Mouse (Mus musculus): ENCODE data around the gene Gm30302. TPM values are rescaled to one million over a fixed set of nuclear protein-coding genes. Genes with fewer than 3 reads are reported as not detected.
"Not testable (repeated sequence)": the region's sequence is repeated elsewhere in the genome, so short reads cannot be mapped to it uniquely, and the experiment has no call there.

Gene Gm30302
- polyA plus RNA-seq, 1 experiment from 2014 or later = 0.13 TPM

GRCm38 (mm10) chr13:49771536-49771935 lies 27.3 kb downstream of the Gm30302 start:
- H3K27me3 ChIP-seq (replicated peaks); H3K4me2 ChIP-seq (replicated peaks); H3K9me3 ChIP-seq; H3K9ac ChIP-seq; H3K4me1 ChIP-seq; H3K36me3 ChIP-seq; H3K27ac ChIP-seq; H3K4me3 ChIP-seq; ATAC-seq (ENCODE audit: low FRiP score, low read depth): not testable (repeated sequence)

GRCm38 (mm10) chr13:49769111-49769510 lies 29.7 kb downstream of the Gm30302 start:
- peaks cover 8% of the 10 kb centered on the region; the same call in 1 of the 2 replicates for H3K4me1 ChIP-seq
- H3K27ac ChIP-seq = no peak overlapping the region
- H3K36me3 ChIP-seq = no peaks in the 10 kb centered on the region
- no peak for ATAC-seq (ENCODE audit: low FRiP score, low read depth)
- H3K4me3 ChIP-seq = no peak overlapping the region
- H3K9me3 ChIP-seq = no peaks in the 10 kb centered on the region
- WGBS = 84% methylated on average over 16 of the region's 16 CpGs
- H3K9ac ChIP-seq = no peak overlapping the region
- H3K4me2 ChIP-seq (replicated peaks) = no peak overlapping the region
- H3K27me3 ChIP-seq (replicated peaks) = no peaks in the 10 kb centered on the region

DNA sequence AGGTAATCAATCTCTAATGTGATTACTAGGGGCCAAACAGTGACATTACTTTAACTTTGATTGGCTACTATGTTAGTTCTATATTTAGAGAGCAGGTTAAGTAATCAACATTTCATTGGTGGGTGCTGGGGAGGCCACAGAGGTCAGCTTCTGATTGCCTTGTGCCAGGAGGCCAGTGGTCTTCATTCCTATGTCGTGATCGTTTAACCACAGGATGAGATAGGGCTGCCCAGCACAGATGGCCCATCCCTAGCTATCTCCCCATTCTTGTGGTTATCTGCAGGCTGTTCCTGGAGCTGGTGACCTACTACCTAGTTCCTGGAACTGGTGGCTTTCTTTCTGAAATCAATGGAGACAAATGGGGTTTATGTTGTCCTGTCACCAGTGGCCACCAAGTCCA lies 30.8 kb downstream of the Gm30302 start:
- Histone ChIP-seq H3K9ac (no peak overlapping the region), H3K4me1 (peaks cover 8% of the 10 kb centered on the region; the same call in 1 of the 2 replicates), H3K4me3 (no peak overlapping the region), H3K27ac (no peak overlapping the region), H3K36me3 (no peaks in the 10 kb centered on the region), H3K9me3 (no peaks in the 10 kb centered on the region), H3K27me3 (replicated peaks) (no peaks in the 10 kb centered on the region), H3K4me2 (replicated peaks) (no peak overlapping the region)
- 85% methylated on average over 2 of the region's 2 CpGs for whole genome bisulfite sequencing
- no peak for ATAC-seq (ENCODE audit: low FRiP score, low read depth)

- Histone ChIP-seq H3K9me3 (no peaks in the 10 kb centered on the region), H3K27ac (no peak overlapping the region), H3K4me2 (replicated peaks) (no peak overlapping the region), H3K4me3 (no peak overlapping the region), H3K9ac (no peak overlapping the region), H3K36me3 (no peaks in the 10 kb centered on the region), H3K27me3 (replicated peaks) (no peaks in the 10 kb centered on the region), H3K4me1 (peaks cover 8% of the 10 kb centered on the region; the same call in 1 of the 2 replicates)
- WGBS = 55% methylated on average over 9 of the region's 9 CpGs
- ATAC-seq (ENCODE audit: low FRiP score, low read depth) = no peak
Measured at GRCm38 (mm10) chr13:49766269-49766668, 32.5 kb downstream of the Gm30302 start.

DNA sequence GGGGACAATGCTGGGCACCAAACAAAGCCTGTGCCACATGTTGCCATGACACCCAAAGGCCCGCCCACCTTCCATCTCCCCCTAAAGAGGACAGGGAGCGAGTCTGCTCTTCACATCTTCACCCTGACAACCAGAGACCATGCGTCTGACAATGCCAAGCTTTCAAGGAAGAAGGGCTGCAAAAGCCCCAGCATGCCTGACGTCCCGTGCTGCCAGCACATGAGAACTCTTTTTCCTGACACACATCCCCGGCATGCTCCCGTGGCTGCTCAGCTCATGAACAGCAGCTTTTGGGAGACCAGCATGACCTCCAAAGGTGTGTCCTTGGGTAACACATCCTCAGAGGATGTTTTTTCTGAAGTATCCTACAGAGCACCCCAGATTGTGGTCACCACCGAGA lies 33.5 kb downstream of the Gm30302 start:
- no peaks in the 10 kb centered on the region for H3K36me3 ChIP-seq
- no peak overlapping the region for H3K4me2 ChIP-seq (replicated peaks)
- 78% methylated on average over 8 of the region's 8 CpGs for WGBS
- peaks cover 8% of the 10 kb centered on the region; the same call in 1 of the 2 replicates for H3K4me1 ChIP-seq
- no peak overlapping the region for H3K9ac ChIP-seq
- no peak overlapping the region for H3K27ac ChIP-seq
- H3K4me3 ChIP-seq = no peak overlapping the region
- no peaks in the 10 kb centered on the region for H3K27me3 ChIP-seq (replicated peaks)
- no peaks in the 10 kb centered on the region for H3K9me3 ChIP-seq
- no peak for ATAC-seq (ENCODE audit: low FRiP score, low read depth)

- Histone ChIP-seq H3K36me3 (no peaks in the 10 kb centered on the region), H3K4me1 (peaks cover 8% of the 10 kb centered on the region; the same call in 1 of the 2 replicates), H3K27me3 (replicated peaks) (no peaks in the 10 kb centered on the region), H3K27ac (no peak overlapping the region), H3K4me2 (replicated peaks) (no peak overlapping the region), H3K9ac (no peak overlapping the region), H3K9me3 (no peaks in the 10 kb centered on the region), H3K4me3 (no peak overlapping the region)
- WGBS = 90% methylated on average over 14 of the region's 14 CpGs
- ATAC-seq (ENCODE audit: low FRiP score, low read depth) = no peak
Measured at GRCm38 (mm10) chr13:49762208-49762607, 36.6 kb downstream of the Gm30302 start.

GRCm38 (mm10) chr13:49760675-49761074 lies 38.1 kb downstream of the Gm30302 start:
- no peaks in the 10 kb centered on the region for H3K4me1 ChIP-seq
- H3K9me3 ChIP-seq = no peaks in the 10 kb centered on the region
- no peak overlapping the region for H3K27ac ChIP-seq
- H3K4me3 ChIP-seq = no peak overlapping the region
- 70% methylated on average over 1 of the region's 1 CpGs for WGBS
- no peak overlapping the region for H3K9ac ChIP-seq
- H3K4me2 ChIP-seq (replicated peaks) = no peak overlapping the region
- no peaks in the 10 kb centered on the region for H3K27me3 ChIP-seq (replicated peaks)
- no peaks in the 10 kb centered on the region for H3K36me3 ChIP-seq
- no peak for ATAC-seq (ENCODE audit: low FRiP score, low read depth)

- Histone ChIP-seq H3K9ac (no peak overlapping the region), H3K9me3 (no peaks in the 10 kb centered on the region), H3K27me3 (replicated peaks) (no peaks in the 10 kb centered on the region), H3K4me1 (no peaks in the 10 kb centered on the region), H3K27ac (no peak overlapping the region), H3K4me2 (replicated peaks) (no peak overlapping the region), H3K4me3 (no peak overlapping the region), H3K36me3 (no peaks in the 10 kb centered on the region)
- ATAC-seq (ENCODE audit: low FRiP score, low read depth) = no peak
- WGBS = 85% methylated on average over 4 of the region's 4 CpGs
Measured at GRCm38 (mm10) chr13:49757966-49758365, 40.8 kb downstream of the Gm30302 start.

DNA sequence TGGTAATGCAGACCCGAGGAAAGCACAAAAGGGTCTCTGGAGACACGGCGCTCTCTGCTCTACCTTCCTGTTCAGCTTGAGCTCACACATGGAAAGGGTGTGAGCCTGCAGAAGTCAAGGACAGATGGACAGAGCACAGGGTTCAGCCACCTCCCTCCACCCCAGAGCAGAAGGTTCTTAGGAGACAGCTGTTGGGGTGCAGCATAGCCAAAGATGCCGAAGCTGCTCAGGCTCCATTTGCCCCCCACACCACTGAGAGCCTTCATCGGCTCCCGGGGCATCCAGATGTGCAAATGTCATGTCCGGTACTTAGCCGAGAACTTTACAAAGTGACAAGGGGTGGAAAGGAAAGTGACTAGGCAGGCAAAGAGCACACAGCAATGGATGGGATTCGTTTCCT lies 42.2 kb downstream of the Gm30302 start:
- no peak for ATAC-seq (ENCODE audit: low FRiP score, low read depth)
- Histone ChIP-seq H3K27ac (no peak overlapping the region), H3K9ac (no peak overlapping the region), H3K4me1 (no peaks in the 10 kb centered on the region), H3K4me3 (no peak overlapping the region), H3K9me3 (no peaks in the 10 kb centered on the region), H3K36me3 (no peaks in the 10 kb centered on the region), H3K4me2 (replicated peaks) (no peak overlapping the region), H3K27me3 (replicated peaks) (no peaks in the 10 kb centered on the region)
- WGBS = 88% methylated on average over 9 of the region's 9 CpGs

- Histone ChIP-seq H3K9me3 (no peaks in the 10 kb centered on the region), H3K9ac (no peak overlapping the region), H3K27ac (no peak overlapping the region), H3K36me3 (no peaks in the 10 kb centered on the region; the same call in 1 of the 2 replicates), H3K4me2 (replicated peaks) (no peak overlapping the region), H3K4me3 (no peak overlapping the region), H3K27me3 (replicated peaks) (no peaks in the 10 kb centered on the region), H3K4me1 (no peaks in the 10 kb centered on the region)
- 92% methylated on average over 16 of the region's 16 CpGs for WGBS
- no peak for ATAC-seq (ENCODE audit: low FRiP score, low read depth)
Measured at GRCm38 (mm10) chr13:49741285-49742040, 57.3 kb downstream of the Gm30302 start.

GRCm38 (mm10) chr13:49738011-49738410 lies 60.8 kb downstream of the Gm30302 start:
- ATAC-seq (ENCODE audit: low FRiP score, low read depth) = no peak
- H3K4me1 ChIP-seq = no peaks in the 10 kb centered on the region
- H3K9me3 ChIP-seq = no peaks in the 10 kb centered on the region
- 85% methylated on average over 2 of the region's 2 CpGs for WGBS
- no peak overlapping the region for H3K4me2 ChIP-seq (replicated peaks)
- no peaks in the 10 kb centered on the region for H3K27me3 ChIP-seq (replicated peaks)
- no peak overlapping the region for H3K27ac ChIP-seq
- peaks cover 26% of the 10 kb centered on the region for H3K36me3 ChIP-seq
- no peak overlapping the region for H3K4me3 ChIP-seq
- H3K9ac ChIP-seq = no peak overlapping the region

GRCm38 (mm10) chr13:49736430-49736829 lies 62.4 kb downstream of the Gm30302 start:
- 89% methylated on average over 2 of the region's 2 CpGs for WGBS
- H3K4me1 ChIP-seq = no peaks in the 10 kb centered on the region

More at GRCm38 (mm10) chr13:49736430-49736829, 62.4 kb downstream of the Gm30302 start:
- Histone ChIP-seq H3K4me3 (no peak overlapping the region), H3K4me2 (replicated peaks) (no peak overlapping the region), H3K36me3 (peaks cover 41% of the 10 kb centered on the region), H3K9ac (no peak overlapping the region), H3K9me3 (no peaks in the 10 kb centered on the region), H3K27ac (no peak overlapping the region), H3K27me3 (replicated peaks) (no peaks in the 10 kb centered on the region)
- no peak for ATAC-seq (ENCODE audit: low FRiP score, low read depth)

Measured in neural tube, embryonic 12.5 days (tissue).